Mouse (Mus musculus) kidney, postnatal 36 days (tissue): ENCODE measurements at regions not wholly inside any gene's neighbourhood (a gene's known extent, or its start where the extent isn't known, plus 50 kb on each side); places are given as distances from the start of the nearest gene placed in this dataset.
A peak's percentile ranks its signal among the peaks of the same experiment; 100 is the strongest.

Experiments used
- DNase-seq, 2 experiments: peaks; one replicate each; pipeline ENCODE4 v3.0.0; 2021 to 2022; ENCODE audit warnings: mixed read lengths in 2 of 2

GRCm38 (mm10) chr1:57188796-57189319 is 188.6 kb upstream of the 1700066M21Rik start:
- no peak for DNase-seq

- DNase-seq, result no peak
Measured at GRCm38 (mm10) chr1:57201274-57201673, 176.1 kb upstream of the 1700066M21Rik start.

- DNase-seq, result no peak
Measured at GRCm38 (mm10) chr1:57204331-57204730, 173.1 kb upstream of the 1700066M21Rik start.

GRCm38 (mm10) chr1:57205198-57205987 is 172.0 kb upstream of the 1700066M21Rik start:
- peak; percentile 45 to 75 for DNase-seq

- no peak for DNase-seq
Measured at GRCm38 (mm10) chr1:57206496-57206895, 170.9 kb upstream of the 1700066M21Rik start.

- DNase-seq, result no peak
Measured at GRCm38 (mm10) chr1:57206944-57207343, 170.5 kb upstream of the 1700066M21Rik start.

GRCm38 (mm10) chr1:57208415-57208814 is 169.0 kb upstream of the 1700066M21Rik start:
- DNase-seq, result no peak

- DNase-seq, result no peak
Measured at GRCm38 (mm10) chr1:57209281-57209680, 168.1 kb upstream of the 1700066M21Rik start.

GRCm38 (mm10) chr1:57211046-57211445 is 166.4 kb upstream of the 1700066M21Rik start:
- no peak for DNase-seq

GRCm38 (mm10) chr1:57213428-57213874 is 164.0 kb upstream of the 1700066M21Rik start:
- no peak for DNase-seq

- DNase-seq, result no peak
Measured at GRCm38 (mm10) chr1:57214266-57214665, 163.2 kb upstream of the 1700066M21Rik start.

GRCm38 (mm10) chr1:57217656-57218055 is 159.8 kb upstream of the 1700066M21Rik start:
- DNase-seq, result no peak

GRCm38 (mm10) chr1:57218127-57218526 is 159.3 kb upstream of the 1700066M21Rik start:
- no peak for DNase-seq

- DNase-seq, result no peak
Measured at GRCm38 (mm10) chr1:57218616-57219015, 158.8 kb upstream of the 1700066M21Rik start.

GRCm38 (mm10) chr1:57224425-57225104 is 152.9 kb upstream of the 1700066M21Rik start:
- DNase-seq, result peak in 1 of 2 experiments; percentile 29

GRCm38 (mm10) chr1:57243607-57244408 is 133.6 kb upstream of the 1700066M21Rik start:
- no peak for DNase-seq

GRCm38 (mm10) chr1:57259626-57260025 is 117.8 kb upstream of the 1700066M21Rik start:
- no peak for DNase-seq

- no peak for DNase-seq
Measured at GRCm38 (mm10) chr1:57265012-57265760, 112.2 kb upstream of the 1700066M21Rik start.

- peak in 1 of 2 experiments; percentile 18 for DNase-seq
Measured at GRCm38 (mm10) chr1:57266695-57267094, 110.7 kb upstream of the 1700066M21Rik start.

GRCm38 (mm10) chr1:57267851-57268250 is 109.6 kb upstream of the 1700066M21Rik start:
- no peak for DNase-seq

GRCm38 (mm10) chr1:57269679-57270354 is 107.6 kb upstream of the 1700066M21Rik start:
- DNase-seq, result peak; percentile 49 to 86
